Mouse (Mus musculus) liver, adult 2 months (tissue): ENCODE results near the gene Opa1.

ENCODE experiments used
- CTCF ChIP-seq: fragments of 200-500 bp; IDR thresholded peaks from 2 replicates; pipeline ENCODE4 v1.5.1; 2011; ENCODE audit warnings: low read depth, low read length, control low read depth
- POLR2A ChIP-seq: fragments of 200-500 bp; IDR thresholded peaks from 2 replicates; pipeline ENCODE4 v1.6.1; 2011; ENCODE audit warnings: low read length, control low read depth; ENCODE audit not compliant: insufficient read depth; ENCODE audit errors: extremely low read depth

DNA sequence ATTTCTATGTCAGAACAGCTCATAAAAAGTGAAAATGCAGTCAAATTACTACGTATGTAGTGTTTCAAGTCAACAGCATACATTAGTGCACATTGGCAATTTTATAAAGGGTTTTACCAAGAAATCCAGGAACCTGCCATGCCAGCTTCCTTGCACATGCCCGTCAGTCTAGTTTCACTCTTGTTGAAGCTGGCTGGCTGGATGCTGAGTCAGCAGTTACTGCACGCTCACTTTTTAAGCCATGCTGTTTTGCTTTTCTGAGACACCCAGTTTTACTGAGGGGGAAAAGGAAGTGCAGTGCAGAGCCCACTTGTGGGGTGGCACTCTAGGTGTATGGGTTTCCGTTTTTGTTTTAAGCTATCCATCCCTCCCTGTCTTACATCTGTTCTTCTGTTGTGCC is 18.0 kb downstream of the Opa1 start:
- TF ChIP-seq POLR2A (no peak), CTCF (no peak)
